Mouse (Mus musculus) lung, embryonic 15.5 days (tissue): ENCODE data around the gene Dcdc2c. TPM values are rescaled to one million over a fixed set of nuclear protein-coding genes. Genes with fewer than 3 reads are reported as not detected.

Experiments used
- ATAC-seq: fragments of 200-750 bp; cut with Nextera tagmentation; 2 replicates; pipeline ENCODE4 v1.8.0; 2017; ENCODE audit warnings: moderate number of reproducible peaks, borderline replicate concordance; ENCODE audit not compliant: low FRiP score, low TSS enrichment; ENCODE audit errors: extremely low read depth
- H3K27ac ChIP-seq: fragments of 300-500 bp; sonication (generic); 2 replicates; pipeline ENCODE4 v1.5.1; 2015; ENCODE audit warnings: moderate library complexity, mild to moderate bottlenecking, inconsistent platforms
- H3K27me3 ChIP-seq: fragments of 300-500 bp; sonication (generic); 2 replicates; pipeline ENCODE4 v1.6.1; 2015; ENCODE audit warnings: inconsistent platforms
- H3K36me3 ChIP-seq: fragments of 300-500 bp; sonication (generic); 2 replicates; pipeline ENCODE4 v1.6.1; 2015; ENCODE audit warnings: inconsistent platforms
- H3K4me1 ChIP-seq: fragments of 300-500 bp; sonication (generic); 2 replicates; pipeline ENCODE4 v1.6.1; 2015; ENCODE audit warnings: inconsistent platforms
- H3K4me2 ChIP-seq: fragments of 300-500 bp; sonication (generic); 2 replicates; pipeline ENCODE4 v1.6.1; 2015; ENCODE audit warnings: inconsistent platforms, mild to moderate bottlenecking, moderate library complexity
- H3K4me3 ChIP-seq: fragments of 300-500 bp; sonication (generic); 2 replicates; pipeline ENCODE4 v1.5.1; 2015; ENCODE audit warnings: mild to moderate bottlenecking, inconsistent platforms
- H3K9ac ChIP-seq: fragments of 300-500 bp; sonication (generic); 2 replicates; pipeline ENCODE4 v1.6.1; 2015; ENCODE audit warnings: inconsistent platforms
- H3K9me3 ChIP-seq: fragments of 300-500 bp; sonication (generic); 2 replicates; pipeline ENCODE4 v1.6.1; 2016; ENCODE audit warnings: inconsistent platforms
- WGBS: fragments of 180-500 bp; shearing (Covaris S2); methylation state at CpG from one replicate; pipeline ENCODE4 v1.1.7; 2015; 5-methylcytosine and 5-hydroxymethylcytosine counted together
- polyA plus RNA-seq: library from polyadenylated mRNA; unstranded; fragments of >200 nt; fragmentation: Nextera tagmentation; extraction: Ambion mirVana; gene quantifications from 2 replicates; pipeline ENCODE4 v1.2.1, GENCODE M21; 2015

The Dcdc2c gene
- polyA plus RNA-seq = 0.24 TPM in 1 of 2 replicates, not detected in the other

- no peak within 1 kb of the TSS for H3K27ac ChIP-seq
- ATAC-seq = no peak
- no peaks in the 10 kb centered on the region for H3K36me3 ChIP-seq
- H3K4me2 ChIP-seq = no peak within 1 kb of the TSS
- H3K4me3 ChIP-seq = no peak within 1 kb of the TSS
- no peaks in the 10 kb centered on the region for H3K9me3 ChIP-seq
- no peaks in the 10 kb centered on the region; the same call in 1 of the 2 replicates for H3K27me3 ChIP-seq
- no peak within 1 kb of the TSS for H3K9ac ChIP-seq
- no peaks in the 10 kb centered on the region for H3K4me1 ChIP-seq
- 62% methylated on average over 15 of the region's 15 CpGs for WGBS
These were observed at the start of gene Dcdc2c for GRCm38 (mm10) chr12:28552299-28552698. TSS of gene Dcdc2c (minus strand) at chr12:28552399.

- Histone ChIP-seq H3K4me3 (no peak overlapping the region), H3K4me2 (no peak overlapping the region), H3K27ac (no peak overlapping the region), H3K4me1 (peaks cover 11% of the 10 kb centered on the region; the same call in 1 of the 2 replicates), H3K9me3 (no peaks in the 10 kb centered on the region), H3K27me3 (no peaks in the 10 kb centered on the region), H3K36me3 (no peaks in the 10 kb centered on the region), H3K9ac (no peak overlapping the region)
- ATAC-seq = no peak
- 32% methylated on average over 2 of the region's 2 CpGs for WGBS
These were observed 46.4 kb upstream of the Dcdc2c start for GRCm38 (mm10) chr12:28598526-28598991.

GRCm38 (mm10) chr12:28598110-28598509 is 45.9 kb upstream of the Dcdc2c start:
- Histone ChIP-seq H3K4me1 (peaks cover 11% of the 10 kb centered on the region; the same call in 1 of the 2 replicates), H3K27ac (no peak overlapping the region), H3K36me3 (no peaks in the 10 kb centered on the region), H3K9me3 (no peaks in the 10 kb centered on the region), H3K27me3 (no peaks in the 10 kb centered on the region), H3K9ac (no peak overlapping the region), H3K4me2 (no peak overlapping the region), H3K4me3 (no peak overlapping the region)
- 50% methylated on average over 3 of the region's 3 CpGs for WGBS
- ATAC-seq = no peak

- Histone ChIP-seq H3K4me2 (no peak overlapping the region), H3K9me3 (no peaks in the 10 kb centered on the region), H3K4me3 (no peak overlapping the region), H3K27ac (no peak overlapping the region), H3K36me3 (no peaks in the 10 kb centered on the region), H3K27me3 (no peaks in the 10 kb centered on the region), H3K4me1 (peaks cover 11% of the 10 kb centered on the region; the same call in 1 of the 2 replicates), H3K9ac (no peak overlapping the region)
- 59% methylated on average over 9 of the region's 9 CpGs for WGBS
- ATAC-seq = no peak
These were observed 45.5 kb upstream of the Dcdc2c start for GRCm38 (mm10) chr12:28597699-28598098.

GRCm38 (mm10) chr12:28596851-28597250 is 44.7 kb upstream of the Dcdc2c start:
- no peak overlapping the region for H3K4me2 ChIP-seq
- H3K4me3 ChIP-seq = no peak overlapping the region
- no peak overlapping the region for H3K9ac ChIP-seq
- H3K36me3 ChIP-seq = no peaks in the 10 kb centered on the region
- 0 out of 2 replicates have a peak, but pooled peaks cover 7% of the 10 kb centered on the region for H3K4me1 ChIP-seq
- no peaks in the 10 kb centered on the region for H3K27me3 ChIP-seq
- no peaks in the 10 kb centered on the region for H3K9me3 ChIP-seq
- H3K27ac ChIP-seq = no peak overlapping the region
- no peak for ATAC-seq

GRCm38 (mm10) chr12:28590428-28590827 is 38.2 kb upstream of the Dcdc2c start:
- no peaks in the 10 kb centered on the region for H3K9me3 ChIP-seq
- H3K9ac ChIP-seq = no peak overlapping the region
- H3K27ac ChIP-seq = no peak overlapping the region
- no peak overlapping the region for H3K4me2 ChIP-seq
- WGBS = 32% methylated on average over 13 of the region's 13 CpGs
- H3K4me1 ChIP-seq = peaks cover 9% of the 10 kb centered on the region
- peaks cover 6% of the 10 kb centered on the region; the same call in 1 of the 2 replicates for H3K27me3 ChIP-seq
- no peaks in the 10 kb centered on the region for H3K36me3 ChIP-seq
- peak; percentile 21; the same call in 1 of the 2 replicates for ATAC-seq
- no peak overlapping the region for H3K4me3 ChIP-seq

GRCm38 (mm10) chr12:28589090-28589868 is 37.1 kb upstream of the Dcdc2c start:
- Histone ChIP-seq H3K27ac (no peak overlapping the region), H3K4me3 (peak overlapping the region; percentile 36), H3K4me2 (peak overlapping the region; percentile 68), H3K9ac (no peak overlapping the region), H3K36me3 (no peaks in the 10 kb centered on the region), H3K9me3 (no peaks in the 10 kb centered on the region), H3K4me1 (peaks cover 9% of the 10 kb centered on the region), H3K27me3 (peaks cover 6% of the 10 kb centered on the region; the same call in 1 of the 2 replicates)
- 6% methylated on average over 24 of the region's 24 CpGs for WGBS
- peak; percentile 87 for ATAC-seq

- WGBS = 77% methylated on average over 6 of the region's 6 CpGs
- no peak for ATAC-seq
These were observed 35.8 kb upstream of the Dcdc2c start for GRCm38 (mm10) chr12:28587949-28588348.

GRCm38 (mm10) chr12:28584036-28584435 is 31.8 kb upstream of the Dcdc2c start:
- H3K4me3 ChIP-seq = no peak overlapping the region
- no peak overlapping the region for H3K4me2 ChIP-seq
- ATAC-seq = no peak
- no peaks in the 10 kb centered on the region for H3K4me1 ChIP-seq
- no peaks in the 10 kb centered on the region for H3K27me3 ChIP-seq
- H3K9ac ChIP-seq = no peak overlapping the region
- no peak overlapping the region for H3K27ac ChIP-seq
- no peaks in the 10 kb centered on the region for H3K36me3 ChIP-seq
- WGBS = 46% methylated on average over 3 of the region's 3 CpGs
- H3K9me3 ChIP-seq = no peaks in the 10 kb centered on the region

More at GRCm38 (mm10) chr12:28587949-28588348, 35.8 kb upstream of the Dcdc2c start:
- Histone ChIP-seq H3K4me1 (peaks cover 9% of the 10 kb centered on the region), H3K27ac (no peak overlapping the region), H3K36me3 (no peaks in the 10 kb centered on the region), H3K27me3 (peaks cover 6% of the 10 kb centered on the region; the same call in 1 of the 2 replicates), H3K4me3 (no peak overlapping the region), H3K9me3 (no peaks in the 10 kb centered on the region), H3K9ac (no peak overlapping the region), H3K4me2 (no peak overlapping the region)

- H3K36me3 ChIP-seq = no peaks in the 10 kb centered on the region
- H3K9ac ChIP-seq = no peak within 1 kb of the TSS
- H3K27ac ChIP-seq = no peak within 1 kb of the TSS
- no peak within 1 kb of the TSS for H3K4me2 ChIP-seq
- H3K4me3 ChIP-seq = no peak within 1 kb of the TSS
- no peaks in the 10 kb centered on the region for H3K27me3 ChIP-seq
- WGBS = 63% methylated on average over 8 of the region's 8 CpGs
- no peak for ATAC-seq
- H3K4me1 ChIP-seq = no peaks in the 10 kb centered on the region
- H3K9me3 ChIP-seq = no peaks in the 10 kb centered on the region
These were observed 30.2 kb upstream of the Dcdc2c start, which contains the start of gene Allc for GRCm38 (mm10) chr12:28582423-28582822. TSS of gene Allc (minus strand) at chr12:28582523.

- Histone ChIP-seq H3K27me3 (no peaks in the 10 kb centered on the region), H3K4me2 (no peak overlapping the region), H3K36me3 (no peaks in the 10 kb centered on the region), H3K9me3 (no peaks in the 10 kb centered on the region), H3K4me1 (no peaks in the 10 kb centered on the region), H3K27ac (no peak overlapping the region), H3K9ac (no peak overlapping the region), H3K4me3 (no peak overlapping the region)
- 30% methylated on average over 4 of the region's 4 CpGs for WGBS
- ATAC-seq = no peak
These were observed 26.9 kb upstream of the Dcdc2c start for GRCm38 (mm10) chr12:28579132-28579531.

- ATAC-seq = no peak
- no peaks in the 10 kb centered on the region for H3K9me3 ChIP-seq
- H3K4me2 ChIP-seq = no peak overlapping the region
- H3K4me1 ChIP-seq = no peaks in the 10 kb centered on the region
- WGBS = 64% methylated on average over 3 of the region's 3 CpGs
- no peaks in the 10 kb centered on the region for H3K27me3 ChIP-seq
- H3K9ac ChIP-seq = no peak overlapping the region
- H3K27ac ChIP-seq = no peak overlapping the region
- H3K36me3 ChIP-seq = no peaks in the 10 kb centered on the region
- H3K4me3 ChIP-seq = no peak overlapping the region
These were observed 25.9 kb upstream of the Dcdc2c start for GRCm38 (mm10) chr12:28578147-28578546.
